Mouse (Mus musculus) small intestine, adult 2 months (tissue): ENCODE data around the gene Pi16. TPM values are rescaled to one million over a fixed set of nuclear protein-coding genes. Genes with fewer than 3 reads are reported as not detected.

Experiments
- H3K27ac ChIP-seq: fragments of 200-500 bp; 2 replicates; pipeline ENCODE4 v1.5.1; 2012; ENCODE audit warnings: low read depth, low read length, control low read depth, inconsistent platforms; ENCODE audit not compliant: insufficient read depth
- H3K27me3 ChIP-seq: fragments of 200-500 bp; 2 replicates; pipeline ENCODE4 v1.6.1; 2012; ENCODE audit warnings: mild to moderate bottlenecking, moderate library complexity, low read length, inconsistent platforms; ENCODE audit not compliant: control insufficient read depth, insufficient read depth
- H3K36me3 ChIP-seq: fragments of 200-500 bp; 2 replicates; pipeline ENCODE4 v1.6.1; 2012; ENCODE audit warnings: mild to moderate bottlenecking, low read length, control low read depth, inconsistent platforms; ENCODE audit not compliant: control insufficient read depth, insufficient read depth
- H3K4me1 ChIP-seq: fragments of 200-500 bp; 2 replicates; pipeline ENCODE4 v1.6.1; 2012; ENCODE audit warnings: low read length, inconsistent platforms, mixed read lengths; ENCODE audit not compliant: control insufficient read depth, insufficient read depth, insufficient read length
- H3K4me3 ChIP-seq: fragments of 200-500 bp; 2 replicates; pipeline ENCODE4 v1.5.1; 2012; ENCODE audit warnings: low read depth, mild to moderate bottlenecking, control low read depth, inconsistent platforms, low read length, moderate library complexity
- CTCF ChIP-seq: fragments of 200-500 bp; IDR thresholded peaks from 2 replicates; pipeline ENCODE4 v1.5.1; 2012; ENCODE audit warnings: low read depth, mild to moderate bottlenecking, control low read depth, inconsistent platforms, low read length, moderate library complexity, mixed read lengths; ENCODE audit not compliant: insufficient replicate concordance, insufficient read length; ENCODE audit errors: extremely low read depth
- POLR2A ChIP-seq: fragments of 200-500 bp; IDR thresholded peaks from 2 replicates; pipeline ENCODE4 v1.6.1; 2012; ENCODE audit warnings: low read depth, mild to moderate bottlenecking, control low read depth, inconsistent platforms, low read length, moderate library complexity
- WGBS: fragments of 180-500 bp; shearing (Covaris S2); methylation state at CpG from one replicate; pipeline ENCODE4 v1.1.7; 2018; 5-methylcytosine and 5-hydroxymethylcytosine counted together
- polyA plus RNA-seq: library from polyadenylated mRNA; depleted of rRNA; stranded (reverse); fragments of >200 nt; gene quantifications from 2 replicates; pipeline ENCODE4 v1.2.3, GENCODE M21; 2012

The Pi16 gene
- polyA plus RNA-seq, 1 experiment = 1.6 TPM

- Histone ChIP-seq H3K27me3 (no peaks in the 10 kb centered on the region; the same call in 1 of the 2 replicates), H3K36me3 (peaks cover 31% of the 10 kb centered on the region), H3K4me3 (no peak overlapping the region), H3K4me1 (no peaks in the 10 kb centered on the region), H3K27ac (no peak overlapping the region)
- TF ChIP-seq POLR2A = no peak
- peak; percentile 23; the same call in 1 of the 2 replicates for TF ChIP-seq CTCF
- 35% methylated on average over 5 of the region's 5 CpGs for WGBS
Measured at GRCm38 (mm10) chr17:29330671-29331410, 13.4 kb downstream of the Pi16 start.

GRCm38 (mm10) chr17:29332186-29332685 lies 14.8 kb downstream of the Pi16 start:
- H3K27ac ChIP-seq = no peak overlapping the region
- 78% methylated on average over 4 of the region's 4 CpGs for WGBS
- H3K36me3 ChIP-seq = peaks cover 45% of the 10 kb centered on the region
- no peaks in the 10 kb centered on the region for H3K4me1 ChIP-seq
- no peak overlapping the region for H3K4me3 ChIP-seq
- H3K27me3 ChIP-seq = no peaks in the 10 kb centered on the region
- TF ChIP-seq CTCF = no peak
- no peak for TF ChIP-seq POLR2A

GRCm38 (mm10) chr17:29336266-29336990 lies 18.9 kb downstream of the Pi16 start:
- no peak for TF ChIP-seq POLR2A
- TF ChIP-seq CTCF = no peak
- WGBS = 92% methylated on average over 19 of the region's 19 CpGs
- Histone ChIP-seq H3K4me1 (no peaks in the 10 kb centered on the region), H3K27ac (no peak overlapping the region), H3K27me3 (no peaks in the 10 kb centered on the region), H3K36me3 (peaks cover 74% of the 10 kb centered on the region), H3K4me3 (no peak overlapping the region)

- H3K4me3 ChIP-seq = no peak overlapping the region
- no peaks in the 10 kb centered on the region for H3K27me3 ChIP-seq
- WGBS = 88% methylated on average over 9 of the region's 9 CpGs
- no peak for TF ChIP-seq POLR2A
- no peak for TF ChIP-seq CTCF
- no peaks in the 10 kb centered on the region; the same call in 1 of the 2 replicates for H3K4me1 ChIP-seq
- peaks cover 60% of the 10 kb centered on the region for H3K36me3 ChIP-seq
- no peak overlapping the region for H3K27ac ChIP-seq
Measured at GRCm38 (mm10) chr17:29337979-29338823, 20.7 kb downstream of the Pi16 start.

- no peaks in the 10 kb centered on the region; the same call in 1 of the 2 replicates for H3K4me1 ChIP-seq
- no peaks in the 10 kb centered on the region for H3K27me3 ChIP-seq
- TF ChIP-seq POLR2A = no peak
- no peak for TF ChIP-seq CTCF
- no peak overlapping the region for H3K4me3 ChIP-seq
- 81% methylated on average over 11 of the region's 11 CpGs for WGBS
- no peak overlapping the region for H3K27ac ChIP-seq
- H3K36me3 ChIP-seq = peaks cover 55% of the 10 kb centered on the region
Measured at GRCm38 (mm10) chr17:29339170-29339768, 21.8 kb downstream of the Pi16 start.

- Histone ChIP-seq H3K4me3 (no peak overlapping the region), H3K36me3 (peaks cover 51% of the 10 kb centered on the region), H3K27ac (no peak overlapping the region), H3K4me1 (no peaks in the 10 kb centered on the region; the same call in 1 of the 2 replicates), H3K27me3 (no peaks in the 10 kb centered on the region)
- TF ChIP-seq CTCF (no peak), POLR2A (no peak)
- 82% methylated on average over 18 of the region's 18 CpGs for WGBS
Measured at GRCm38 (mm10) chr17:29340406-29341261, 23.2 kb downstream of the Pi16 start.
